20 mouse cellular contexts compared by ENCODE assay signal in genomic region chr6:56916279-56916678, GRCm38 (mm10). TPM values are rescaled to one million over a fixed set of nuclear protein-coding genes. Genes with fewer than 3 reads are reported as not detected.
DNase-seq lines count a peak whose midpoint lies in the region; ATAC-seq lines count a peak whose summit lies in the region.
"Had no signal": no experiment of that assay in that cellular context is flagged by ENCODE, and none has a peak within 500 bp of the region (broad histone marks: within the 10 kb centered on the region; RNA-seq: fewer than 3 reads in every experiment).

No protein-coding gene starts in this region.

- no peaks in the 10 kb centered on the region for H3K27me3 ChIP-seq in limb, embryonic 10.5 days (ENCODE audit: low read depth, poor library complexity, severe bottlenecking)

- 80% methylated on average over 2 of the region's 2 CpGs for WGBS in limb, embryonic 10.5 days

- H3K4me3 ChIP-seq in limb, embryonic 10.5 days: no peak overlapping the region
- H3K4me3 ChIP-seq: heart, embryonic 10.5 days had no signal

- H3K4me1 ChIP-seq in limb, embryonic 10.5 days: no peaks in the 10 kb centered on the region

- 0 out of 2 replicates have a peak, but pooled peaks cover 3% of the 10 kb centered on the region for H3K9me3 ChIP-seq in limb, embryonic 10.5 days (replicated peaks)
- H3K9me3 ChIP-seq: heart, embryonic 10.5 days had no signal

- DNase-seq in frontal cortex, postnatal 36 days (ENCODE audit: low spot score in 2 of 2): no peak
- DNase-seq in 416B (ENCODE audit: low read depth): peak; percentile 69
- peak; percentile 70 for DNase-seq in induced T-regulatory cell, adult 2 months (ENCODE audit: low read depth)
- DNase-seq in naive thymus-derived CD4-positive, alpha-beta T cell, adult 2 months (ENCODE audit: low read depth): peak; percentile 80
- no peak for DNase-seq in limb, embryonic 10.5 days (ENCODE audit: low spot score)
- DNase-seq in urinary bladder, postnatal 4 days (ENCODE audit: low spot score in 2 of 2): no peak
- DNase-seq: cerebellum, adult 8-10 months; layer of hippocampus, postnatal 36 days; right cerebral cortex, postnatal 25 days had no signal

- H3K36me3 ChIP-seq in limb, embryonic 10.5 days: peaks cover 2% of the 10 kb centered on the region; the same call in 1 of the 2 replicates
- H3K36me3 ChIP-seq: heart, embryonic 10.5 days had no signal

- ATAC-seq in frontal cortex, adult (ENCODE audit: low TSS enrichment): 0 out of 2 replicates have a peak, but pooled peaks have one; percentile 45
- ATAC-seq in erythroid progenitor cell, adult 5-6 weeks (replicated peaks; ENCODE audit: low FRiP score, poor library complexity, severe bottlenecking): no peak
- ATAC-seq: hindbrain, postnatal 0 days had no signal

- H3K27ac ChIP-seq in limb, embryonic 10.5 days: no peak overlapping the region
- H3K27ac ChIP-seq: hindbrain, postnatal 0 days; kidney, postnatal 0 days; macrophage had no signal

RNA-seq across cellular contexts. Expression of gene Nt5c3, which starts 7.5 kb away (rescaled TPM):
- polyA plus RNA-seq in limb, embryonic 10.5 days (2016; fragmentation: Nextera tagmentation; extraction: Ambion mirVana): 54.1 and 61.5 TPM in 2 replicates
- 371 and 463 TPM in 2 replicates for total RNA-seq in erythroid progenitor cell, adult 5-6 weeks (2015; ENCODE audit: low replicate concordance)
- 280 and 388 TPM in 2 replicates for total RNA-seq in erythroid progenitor cell, adult 5-6 weeks (2017; ENCODE audit: low replicate concordance)

RNA-seq across cellular contexts. Expression of gene Vmn1r4, which starts 7.5 kb away (rescaled TPM):
- polyA plus RNA-seq in limb, embryonic 10.5 days (2016; fragmentation: Nextera tagmentation; extraction: Ambion mirVana): 0.31 TPM in 1 of 2 replicates, not detected in the other
- 2.2 TPM in 1 of 2 replicates, not detected in the other for total RNA-seq in erythroid progenitor cell, adult 5-6 weeks (2015; ENCODE audit: low replicate concordance)
- 0.30 TPM in 1 of 2 replicates, not detected in the other for total RNA-seq in erythroid progenitor cell, adult 5-6 weeks (2017; ENCODE audit: low replicate concordance)
- polyA plus RNA-seq: stomach, embryonic 14.5 days had no signal

RNA-seq across cellular contexts. Expression of gene Vmn1r5, which starts 53.8 kb away (rescaled TPM):
- not detected in 2 replicates for polyA plus RNA-seq in limb, embryonic 10.5 days (2016; fragmentation: Nextera tagmentation; extraction: Ambion mirVana)
- total RNA-seq in erythroid progenitor cell, adult 5-6 weeks (2015; ENCODE audit: low replicate concordance): not detected in 2 replicates
- total RNA-seq in erythroid progenitor cell, adult 5-6 weeks (2017; ENCODE audit: low replicate concordance): not detected in 2 replicates
- total RNA-seq: gastrocnemius, adult 18-20 months; hindbrain, postnatal 0 days; layer of hippocampus, postnatal 36 days had no signal
- polyA plus RNA-seq: brain, embryonic 14.5 days; forebrain, embryonic 11.5 days; heart, embryonic 10.5 days; hindbrain, postnatal 0 days; kidney, postnatal 0 days; limb, embryonic 14.5 days; macrophage; stomach, embryonic 14.5 days had no signal

Comparison
In these comparisons a context has a peak if more than half of its experiments do, and no peak if none do; other contexts are left out.
1. DNase-seq: peak in 416B (single experiment), induced T-regulatory cell, adult 2 months (single experiment) and naive thymus-derived CD4-positive, alpha-beta T cell, adult 2 months (single experiment); none in frontal cortex, postnatal 36 days (0 of 2), limb, embryonic 10.5 days (single experiment) and urinary bladder, postnatal 4 days (0 of 2).